Mouse (Mus musculus) G1E (cell line): ENCODE data around the gene Sapcd2. TPM values are rescaled to one million over a fixed set of nuclear protein-coding genes. Genes with fewer than 3 reads are reported as not detected.

Experiments
- ATAC-seq: 2 replicates; pipeline ENCODE4 v1.8.0; 2016; ENCODE audit warnings: mild to moderate bottlenecking; ENCODE audit not compliant: insufficient number of reproducible peaks, poor library complexity, low FRiP score, severe bottlenecking; ENCODE audit errors: extremely low read depth
- DNase-seq: peaks from one replicate; pipeline ENCODE4 v3.0.0; 2012; ENCODE audit warnings: low spot score
- H3K27me3 ChIP-seq: 2 replicates; pipeline ENCODE4 v1.6.1; 2012; ENCODE audit warnings: mild to moderate bottlenecking, low read length, inconsistent platforms; ENCODE audit not compliant: insufficient read depth
- H3K36me3 ChIP-seq: replicated peaks from 2 replicates; pipeline ENCODE3; 2012; ENCODE audit warnings: mild to moderate bottlenecking, inconsistent platforms
- H3K4me1 ChIP-seq: 2 replicates; pipeline ENCODE4 v1.6.1; 2012; ENCODE audit warnings: low read depth, low read length, inconsistent platforms, mixed read lengths; ENCODE audit not compliant: insufficient read depth
- H3K4me3 ChIP-seq: 2 replicates; pipeline ENCODE4 v1.5.1; 2012; ENCODE audit warnings: low read depth, mild to moderate bottlenecking, inconsistent platforms, low read length, moderate library complexity, mixed read lengths
- H3K9me3 ChIP-seq: replicated peaks from 2 replicates; pipeline ENCODE4 v1.6.1; 2012; ENCODE audit warnings: inconsistent platforms
- CTCF ChIP-seq: IDR thresholded peaks from 2 replicates; pipeline ENCODE4 v1.5.1; 2012; ENCODE audit warnings: low read depth, low read length, inconsistent platforms, mixed read lengths
- GATA1 ChIP-seq: IDR thresholded peaks from 2 replicates; pipeline ENCODE4 v1.6.1; 2012; ENCODE audit warnings: borderline replicate concordance, low read length, inconsistent platforms, mixed read lengths
- GATA2 ChIP-seq: IDR thresholded peaks from 2 replicates; pipeline ENCODE4 v1.6.1; 2012; ENCODE audit warnings: low read depth, low read length, inconsistent platforms, borderline replicate concordance
- POLR2AphosphoS5 ChIP-seq: IDR thresholded peaks from 2 replicates; pipeline ENCODE4 v1.6.1; 2012; ENCODE audit warnings: low read depth, low read length, inconsistent platforms; ENCODE audit not compliant: insufficient replicate concordance
- TAL1 ChIP-seq: conservative IDR thresholded peaks from 2 replicates; pipeline ENCODE4 v1.6.1; 2012; ENCODE audit warnings: low read depth, low read length, inconsistent platforms, mixed read lengths
- polyA plus RNA-seq: library from polyadenylated mRNA; stranded (reverse); fragments of >175 nt; gene quantifications from 2 replicates; pipeline ENCODE4 v1.2.3, GENCODE M21; 2012
- total RNA-seq, 2 experiments: library from RNA; stranded (forward) in 1 of 2; stranded (reverse) in 1 of 2; fragments of 200-1000 nt in 1 of 2; fragments of >200 nt in 1 of 2; fragmentation: Nextera tagmentation in 1 of 2; gene quantifications; 2 replicates each; pipeline ENCODE4 v1.2.3; 2014 to 2017

Gene Sapcd2
- total and polyA plus RNA-seq, 3 experiments: 9.9 to 108 (median 20.6) TPM

GRCm38 (mm10) chr2:25394281-25395221, 22.4 kb downstream of the Sapcd2 start:
- no peak overlapping the region for H3K4me3 ChIP-seq
- TF ChIP-seq GATA2 (no peak), GATA1 (no peak), TAL1 (no peak), CTCF (no peak), POLR2AphosphoS5 (no peak)
- ATAC-seq (no peak), DNase-seq (no peak)
- no peaks in the 10 kb centered on the region for H3K9me3 ChIP-seq
- no peaks in the 10 kb centered on the region for H3K36me3 ChIP-seq
- peaks cover 58% of the 10 kb centered on the region for H3K27me3 ChIP-seq
- H3K4me1 ChIP-seq: no peaks in the 10 kb centered on the region; the same call in 1 of the 2 replicates

DNA sequence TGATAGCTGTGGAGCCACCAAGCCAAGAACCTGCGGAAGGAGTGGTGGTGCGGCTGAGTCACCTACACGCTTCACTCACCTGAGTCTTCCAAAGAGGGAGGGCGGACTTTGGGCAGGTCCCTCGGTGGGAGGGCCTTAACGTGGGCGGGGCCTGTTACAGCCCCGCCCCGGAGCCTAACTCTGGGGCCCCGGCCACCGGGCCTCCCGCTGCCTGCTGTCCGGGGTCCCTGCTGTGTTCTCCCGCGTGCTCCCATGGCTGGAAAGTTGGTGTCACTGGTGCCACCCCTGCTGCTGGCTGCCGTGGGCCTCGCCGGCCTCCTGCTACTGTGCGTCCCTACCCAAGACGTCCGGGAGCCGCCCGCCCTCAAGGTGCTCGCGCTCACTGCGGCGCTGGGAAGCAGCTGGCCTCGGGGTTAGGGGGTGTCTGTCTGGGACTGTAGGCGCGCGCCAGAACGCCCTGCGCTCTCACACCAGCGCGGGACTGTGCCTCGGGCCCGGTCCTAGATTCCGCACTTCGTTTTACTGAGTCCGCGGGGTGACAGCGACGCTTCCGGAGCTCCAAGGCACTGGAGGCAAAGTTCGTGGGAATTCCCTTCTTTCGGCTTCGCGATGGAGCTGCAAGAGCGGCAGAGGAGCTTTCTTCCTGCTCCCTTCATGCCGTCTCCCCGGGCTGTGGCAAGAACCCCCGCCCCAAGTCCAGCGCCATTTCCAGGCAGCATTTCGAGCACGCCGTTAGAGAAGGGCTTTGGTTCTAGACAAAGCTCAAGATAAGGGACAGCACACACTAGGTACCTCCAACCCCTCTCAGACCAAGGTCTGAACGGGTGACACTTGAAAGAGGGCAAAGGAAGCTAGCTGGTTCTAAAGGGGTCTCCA, 23.8 kb downstream of the Sapcd2 start, which contains the start of gene Entpd2:
Entpd2 (plus strand) TSS at position 154 of the 876 bp plus-strand sequence.
- Histone ChIP-seq H3K9me3 (no peaks in the 10 kb centered on the region), H3K36me3 (no peaks in the 10 kb centered on the region), H3K27me3 (peaks cover 65% of the 10 kb centered on the region), H3K4me1 (no peaks in the 10 kb centered on the region; the same call in 1 of the 2 replicates), H3K4me3 (no peak within 1 kb of the TSS)
- TF ChIP-seq CTCF (no peak), GATA2 (no peak), TAL1 (no peak), POLR2AphosphoS5 (no peak), GATA1 (no peak)
- no peak for DNase-seq
- no peak for ATAC-seq

GRCm38 (mm10) chr2:25396597-25396983, 24.5 kb downstream of the Sapcd2 start:
- no peaks in the 10 kb centered on the region for H3K36me3 ChIP-seq
- H3K27me3 ChIP-seq: peaks cover 65% of the 10 kb centered on the region
- no peak for TF ChIP-seq CTCF
- no peak for TF ChIP-seq POLR2AphosphoS5
- TF ChIP-seq GATA1: no peak
- TF ChIP-seq GATA2: no peak
- TF ChIP-seq TAL1: no peak
- no peak overlapping the region for H3K4me3 ChIP-seq
- no peaks in the 10 kb centered on the region; the same call in 1 of the 2 replicates for H3K4me1 ChIP-seq
- H3K9me3 ChIP-seq: no peaks in the 10 kb centered on the region
- DNase-seq (no peak), ATAC-seq (no peak)

DNA sequence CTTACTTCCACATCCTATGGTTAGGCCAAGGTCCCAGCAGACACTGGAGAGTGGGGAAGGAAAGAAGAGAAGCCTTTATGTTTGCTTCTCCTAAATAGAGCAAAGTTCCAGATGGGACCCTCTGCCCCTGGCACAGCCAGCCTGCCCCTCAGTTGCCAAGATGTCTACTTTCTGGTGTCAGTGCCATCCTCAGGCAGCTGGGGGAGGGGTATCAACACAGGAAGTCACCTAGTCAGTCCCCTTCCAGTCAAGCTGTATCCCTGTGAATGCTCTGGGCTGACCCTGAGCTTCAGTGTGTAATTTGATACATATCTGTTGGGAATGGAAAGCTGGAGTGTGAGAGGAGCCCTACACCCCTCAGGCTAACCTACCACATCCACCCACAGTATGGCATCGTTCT, 24.9 kb downstream of the Sapcd2 start:
- Histone ChIP-seq H3K4me3 (no peak overlapping the region), H3K27me3 (peaks cover 65% of the 10 kb centered on the region), H3K9me3 (no peaks in the 10 kb centered on the region), H3K4me1 (no peaks in the 10 kb centered on the region; the same call in 1 of the 2 replicates), H3K36me3 (no peaks in the 10 kb centered on the region)
- ATAC-seq: no peak
- no peak for DNase-seq
- TF ChIP-seq CTCF (no peak), TAL1 (no peak), POLR2AphosphoS5 (no peak), GATA2 (no peak), GATA1 (no peak)

- no peak for DNase-seq
- Histone ChIP-seq H3K4me1 (peaks cover 6% of the 10 kb centered on the region), H3K27me3 (peaks cover 70% of the 10 kb centered on the region), H3K9me3 (no peaks in the 10 kb centered on the region), H3K4me3 (no peak overlapping the region), H3K36me3 (no peaks in the 10 kb centered on the region)
- TF ChIP-seq TAL1: no peak
- no peak for TF ChIP-seq GATA2
- no peak for TF ChIP-seq GATA1
- TF ChIP-seq CTCF: no peak
- TF ChIP-seq POLR2AphosphoS5: no peak
- ATAC-seq: no peak
These were observed 25.9 kb downstream of the Sapcd2 start for GRCm38 (mm10) chr2:25398065-25398464.

- no peak for TF ChIP-seq GATA2
- no peak for TF ChIP-seq CTCF
- no peak for TF ChIP-seq TAL1
- no peak for TF ChIP-seq POLR2AphosphoS5
- TF ChIP-seq GATA1: no peak
- Histone ChIP-seq H3K27me3 (peaks cover 78% of the 10 kb centered on the region), H3K4me1 (peaks cover 6% of the 10 kb centered on the region), H3K9me3 (no peaks in the 10 kb centered on the region), H3K36me3 (no peaks in the 10 kb centered on the region), H3K4me3 (no peak within 1 kb of the TSS)
- DNase-seq (no peak), ATAC-seq (no peak)
These were observed 26.9 kb downstream of the Sapcd2 start, which contains the start of gene Npdc1 for GRCm38 (mm10) chr2:25399051-25399450. Gene Npdc1, plus strand, starts transcription at chr2:25399351.
